Mouse (Mus musculus) sigmoid colon, adult 10 weeks (tissue): ENCODE results near the gene Rtn4. TPM values are rescaled to one million over a fixed set of nuclear protein-coding genes. Genes with fewer than 3 reads are reported as not detected.

Experiments
- polyA plus RNA-seq: library from polyadenylated mRNA; stranded (reverse); fragments of 350-450 nt; fragmentation: Illumina TruSeq; extraction: RNeasy Lipid Tissue Mini Kit (QIAGEN cat#74804); gene quantifications from one replicate; pipeline ENCODE4 v1.2.3, GENCODE M21; 2014; ENCODE audit warnings: low read depth, low replicate concordance

Rtn4 gene
- polyA plus RNA-seq, result 417 TPM

GRCm38 (mm10) chr11:29692683-29693272 lies at the start of gene Rtn4:
Gene Rtn4 (plus strand): TSS chr11:29692947.

Other genes starting within 250 kb of the Rtn4 start
- 60.7 TPM for gene Prorsd1, start 177.9 kb upstream of the Rtn4 start, polyA plus RNA-seq
- 93.8 TPM for gene Mtif2, start 166.5 kb upstream of the Rtn4 start, polyA plus RNA-seq
- gene Clhc1, start 145.0 kb upstream of the Rtn4 start, polyA plus RNA-seq, result 1.5 TPM
- 1,784 TPM for gene Rps27a, start 144.8 kb upstream of the Rtn4 start, polyA plus RNA-seq
- 0.13 TPM for gene 4931440F15Rik, start 132.7 kb downstream of the Rtn4 start, polyA plus RNA-seq